Mouse (Mus musculus) CH12.LX (cell line): ENCODE results near the gene Wipi2.

ENCODE experiments used
- CHD1 ChIP-seq: IDR thresholded peaks from 2 replicates; pipeline ENCODE4 v1.6.1; 2012; ENCODE audit warnings: low read depth, low read length, improper control_type of control experiment, inconsistent platforms
- CTCF ChIP-seq, 2 experiments: IDR thresholded peaks in 1 of 2; conservative IDR thresholded peaks in 1 of 2; 2 replicates each; pipeline ENCODE4 v1.5.1; 2011 to 2012; ENCODE audit warnings: low read depth in 2 of 2, low read length in 2 of 2, improper control_type of control experiment in 1 of 2, inconsistent platforms in 1 of 2, mild to moderate bottlenecking in 1 of 2, moderate library complexity in 1 of 2
- EP300 ChIP-seq: IDR thresholded peaks from 2 replicates; pipeline ENCODE4 v1.6.1; 2011; ENCODE audit warnings: low read length, improper control_type of control experiment
- ETS1 ChIP-seq: conservative IDR thresholded peaks from 2 replicates; pipeline ENCODE4 v1.6.1; 2012; ENCODE audit warnings: low read depth, mild to moderate bottlenecking, inconsistent platforms, low read length, improper control_type of control experiment, moderate library complexity
- MAX ChIP-seq: IDR thresholded peaks from 2 replicates; pipeline ENCODE4 v1.6.1; 2011; ENCODE audit warnings: low read length, improper control_type of control experiment
- MAZ ChIP-seq: IDR thresholded peaks from 2 replicates; pipeline ENCODE4 v1.6.1; 2012; ENCODE audit warnings: low read depth, mild to moderate bottlenecking, inconsistent platforms, low read length, improper control_type of control experiment, moderate library complexity
- NELFE ChIP-seq: IDR thresholded peaks from 2 replicates; pipeline ENCODE4 v1.6.1; 2011; ENCODE audit warnings: low read depth, low read length, improper control_type of control experiment
- POLR2A ChIP-seq: IDR thresholded peaks from 2 replicates; pipeline ENCODE4 v1.6.1; 2011; ENCODE audit warnings: low read depth, mild to moderate bottlenecking, improper control_type of control experiment, low read length
- SIN3A ChIP-seq: IDR thresholded peaks from 2 replicates; pipeline ENCODE4 v1.6.1; 2012; ENCODE audit warnings: low read length, improper control_type of control experiment, inconsistent platforms
- TBP ChIP-seq: conservative IDR thresholded peaks from 2 replicates; pipeline ENCODE4 v1.6.1; 2011; ENCODE audit warnings: low read depth, low read length, improper control_type of control experiment
- ZC3H11A ChIP-seq: IDR thresholded peaks from 2 replicates; pipeline ENCODE4 v1.6.1; 2012; ENCODE audit warnings: low read depth, mild to moderate bottlenecking, inconsistent platforms, low read length, improper control_type of control experiment
- ZMIZ1 ChIP-seq: IDR thresholded peaks from 2 replicates; pipeline ENCODE4 v1.6.1; 2012; ENCODE audit warnings: low read depth, mild to moderate bottlenecking, inconsistent platforms, low read length, improper control_type of control experiment

- TF ChIP-seq CTCF (conservative IDR thresholded peaks at IDR 0.05 in 1 of 2, IDR thresholded peaks at IDR 0.05 in 1 of 2; ENCODE audit: low read depth in 2 of 2, low read length in 2 of 2) (no peak), ETS1 (no peak), ZC3H11A (no peak), MAZ (no peak), CHD1 (no peak), MAX (no peak), SIN3A (no peak), POLR2A (no peak), EP300 (no peak), TBP (no peak), NELFE (no peak), ZMIZ1 (no peak)
Measured at GRCm38 (mm10) chr5:142668556-142669263, 41.2 kb downstream of the Wipi2 start.
